Mouse (Mus musculus) hematopoietic stem cell, adult 5-6 weeks (primary cell): Measurements from ENCODE around the gene Poll. TPM values are rescaled to one million over a fixed set of nuclear protein-coding genes. Genes with fewer than 3 reads are reported as not detected.

Experiments
- ATAC-seq, 2 experiments: fragments of 125-278 bp in 1 of 2; replicated peaks in 1 of 2; 2 replicates each; pipeline ENCODE4 v1.8.0; 2016 to 2017; ENCODE audit warnings: inconsistent platforms in 2 of 2, mild to moderate bottlenecking in 2 of 2, moderate number of reproducible peaks in 2 of 2, low read depth in 1 of 2, moderate TSS enrichment in 1 of 2; ENCODE audit not compliant: low FRiP score in 2 of 2, poor library complexity in 2 of 2, severe bottlenecking in 2 of 2, insufficient read depth in 1 of 2, low TSS enrichment in 1 of 2
- total RNA-seq: library from RNA; stranded (forward); fragments of 172-1452, 232-1000 nt; gene quantifications from 2 replicates; pipeline ENCODE4 v1.2.3, GENCODE M21; 2017

Poll gene
- 12.2 and 13.2 TPM in 2 replicates for total RNA-seq

- ATAC-seq = peak; percentile 82 to 86
These were observed at the start of gene Poll, which contains the start of gene Gm17018 for GRCm38 (mm10) chr19:45560153-45560890. TSS of gene Poll (minus strand) at chr19:45560531. TSS of gene Gm17018 (plus strand) at chr19:45560615.

DNA sequence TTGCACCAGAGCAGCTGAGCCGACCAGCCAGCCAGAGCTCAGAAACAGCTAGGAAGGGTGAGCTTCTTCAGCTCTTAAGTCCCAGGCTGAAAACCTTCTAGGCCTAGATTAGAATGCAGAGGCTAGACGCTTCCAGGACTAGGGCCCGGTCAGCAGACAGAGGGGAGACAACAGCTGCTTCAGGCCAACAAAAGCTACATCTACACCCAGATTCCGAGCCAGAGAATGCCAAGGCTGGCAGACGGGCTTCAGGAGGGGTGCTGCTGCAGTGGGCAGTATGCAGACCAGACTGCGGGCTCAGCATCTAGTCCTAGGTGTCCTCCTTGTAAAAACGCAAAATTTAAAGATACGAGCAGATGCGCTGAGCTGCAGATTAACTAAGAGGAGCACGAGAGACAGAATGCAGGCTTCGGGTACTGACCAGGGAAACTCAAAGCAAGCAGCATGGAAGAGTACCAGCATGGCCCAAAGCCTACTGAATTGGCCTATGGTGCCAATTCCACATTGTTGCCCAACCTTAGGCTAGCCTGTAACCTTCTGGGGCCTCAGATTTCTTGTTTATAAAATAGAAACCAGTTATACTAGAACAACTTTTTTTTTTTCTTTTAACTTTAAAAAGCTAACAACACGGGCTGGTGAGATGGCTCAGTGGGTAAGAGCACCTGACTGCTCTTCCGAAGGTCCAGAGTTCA is 48.5 kb upstream of the Poll start:
- ATAC-seq = no peak

DNA sequence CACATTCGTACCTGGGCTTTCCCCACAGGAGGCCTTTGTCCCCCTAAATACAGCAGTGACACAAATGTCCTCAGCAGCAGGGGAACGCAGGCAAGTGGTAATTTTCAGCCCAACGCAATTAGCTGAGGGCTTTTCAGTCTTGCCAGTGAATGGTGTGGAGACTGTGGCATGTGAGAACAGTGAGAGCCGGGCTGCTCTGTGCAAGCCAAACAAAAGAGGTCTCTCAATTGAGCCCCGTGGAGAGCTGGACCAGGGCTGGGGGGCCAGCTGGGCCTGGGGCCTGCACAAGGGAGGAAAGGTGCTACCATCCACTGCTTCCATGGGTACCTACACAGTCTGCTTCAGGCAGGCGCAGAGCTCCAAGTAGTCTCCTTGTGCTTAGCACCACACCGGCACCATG is 47.1 kb upstream of the Poll start:
- ATAC-seq = no peak

GRCm38 (mm10) chr19:45606701-45607100 is 46.4 kb upstream of the Poll start:
- ATAC-seq = no peak

DNA sequence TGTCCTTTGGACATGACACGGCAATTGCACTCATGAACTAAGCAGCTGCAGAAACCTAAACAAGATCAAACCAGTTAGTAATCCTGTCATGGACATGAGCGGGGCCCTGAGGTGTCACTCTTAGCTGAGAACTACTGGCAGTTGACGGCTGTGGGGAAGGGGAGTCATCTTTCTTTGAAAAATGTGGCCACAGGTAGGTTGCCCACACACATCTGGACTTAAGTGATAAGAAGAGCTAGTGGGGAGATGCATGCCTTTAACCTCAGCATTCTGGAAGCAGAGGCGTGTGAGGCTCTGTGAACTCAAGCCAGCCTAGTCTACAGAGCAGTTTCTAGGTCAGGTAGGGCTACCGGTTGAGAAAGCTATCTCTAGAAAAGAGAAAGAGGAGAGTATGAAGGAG is 42.3 kb upstream of the Poll start:
- no peak for ATAC-seq

DNA sequence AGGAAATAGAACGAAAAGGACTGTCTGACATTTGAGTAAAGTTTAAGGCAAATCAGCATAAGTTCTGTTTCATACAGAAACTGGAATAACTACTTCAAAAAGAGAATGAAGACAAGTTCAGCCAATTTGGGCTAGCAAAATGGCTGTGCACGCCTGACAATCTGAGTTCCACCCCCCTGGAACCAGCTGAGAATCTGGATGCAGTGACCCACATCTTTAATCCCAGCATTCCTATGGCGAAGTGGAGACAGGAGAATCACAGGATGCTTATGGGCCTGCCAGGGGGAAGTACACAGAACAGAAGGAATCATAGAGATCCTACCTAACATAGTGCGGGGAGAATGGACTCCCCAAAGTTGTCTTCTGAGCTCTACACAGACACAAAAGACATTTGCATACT is 36.8 kb upstream of the Poll start:
- ATAC-seq = no peak

- ATAC-seq = no peak
These were observed 36.1 kb upstream of the Poll start for GRCm38 (mm10) chr19:45596434-45596833.

- no peak for ATAC-seq
These were observed 35.7 kb upstream of the Poll start for GRCm38 (mm10) chr19:45596019-45596418.

GRCm38 (mm10) chr19:45595481-45595880 is 35.1 kb upstream of the Poll start:
- ATAC-seq = no peak

DNA sequence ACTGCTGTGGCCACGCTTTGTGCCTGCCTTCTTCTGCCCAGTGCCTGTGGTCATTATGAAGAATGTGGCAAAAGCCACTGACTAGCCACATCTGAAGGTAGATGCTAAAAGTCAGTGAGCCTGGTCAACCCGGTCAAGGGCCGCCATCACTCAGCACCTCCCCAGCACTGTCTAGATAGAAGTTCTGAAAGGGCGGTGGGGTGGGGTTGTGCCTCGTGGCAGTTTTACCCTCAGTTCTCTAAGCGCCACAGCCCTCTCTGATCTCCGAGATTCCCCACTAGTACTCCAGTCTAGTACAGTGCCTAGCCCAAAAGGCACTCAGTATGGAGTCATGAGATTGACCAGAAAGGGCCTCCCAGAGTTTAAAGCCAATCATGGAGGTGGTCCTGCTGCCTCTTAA is 33.7 kb upstream of the Poll start:
- ATAC-seq = no peak

GRCm38 (mm10) chr19:45592916-45593315 is 32.6 kb upstream of the Poll start:
- ATAC-seq = no peak

- ATAC-seq = peak; percentile 80 to 88
These were observed 31.4 kb upstream of the Poll start for GRCm38 (mm10) chr19:45591704-45592103.

GRCm38 (mm10) chr19:45589761-45590160 is 29.4 kb upstream of the Poll start:
- ATAC-seq = no peak

DNA sequence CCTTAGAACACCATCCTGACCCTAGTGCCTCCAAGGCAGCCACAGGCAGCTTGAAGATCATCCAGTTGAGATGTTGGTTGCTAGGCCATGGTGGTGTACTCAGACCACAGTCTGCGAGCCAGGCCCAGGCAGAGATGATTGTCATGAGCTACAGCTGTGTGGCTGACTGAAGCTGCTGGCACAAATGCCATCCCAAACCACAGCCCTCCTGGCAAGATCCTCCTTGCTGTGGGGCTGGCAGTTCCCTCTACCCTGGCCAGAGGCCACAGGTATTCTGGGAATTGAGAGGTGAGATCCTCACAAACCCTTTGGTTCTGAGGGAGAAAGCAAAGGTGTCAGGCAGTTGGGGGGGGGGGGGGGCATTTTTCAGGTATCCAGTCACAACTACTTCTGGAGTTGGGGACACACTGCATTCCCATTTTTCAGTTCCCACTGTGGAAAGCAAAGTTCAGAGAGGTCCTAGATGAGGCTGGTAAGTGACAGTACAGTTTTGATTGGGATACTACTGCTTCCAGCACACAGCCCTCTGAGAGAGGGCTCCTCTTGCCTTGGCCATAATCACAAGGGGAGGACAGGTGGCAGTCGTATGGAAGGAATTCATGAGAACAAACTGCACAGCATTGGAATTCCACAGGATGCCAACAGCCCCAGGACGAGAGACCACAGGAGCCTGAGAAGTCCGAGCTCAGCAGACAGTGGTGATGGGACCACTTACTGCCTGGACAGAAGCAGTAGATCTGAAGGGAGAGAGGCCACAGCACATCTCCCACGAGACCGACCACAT is 27.4 kb upstream of the Poll start:
- 0 out of 4 replicates have a peak, but pooled peaks of 1 of the 2 experiments have one; percentile 12 for ATAC-seq

DNA sequence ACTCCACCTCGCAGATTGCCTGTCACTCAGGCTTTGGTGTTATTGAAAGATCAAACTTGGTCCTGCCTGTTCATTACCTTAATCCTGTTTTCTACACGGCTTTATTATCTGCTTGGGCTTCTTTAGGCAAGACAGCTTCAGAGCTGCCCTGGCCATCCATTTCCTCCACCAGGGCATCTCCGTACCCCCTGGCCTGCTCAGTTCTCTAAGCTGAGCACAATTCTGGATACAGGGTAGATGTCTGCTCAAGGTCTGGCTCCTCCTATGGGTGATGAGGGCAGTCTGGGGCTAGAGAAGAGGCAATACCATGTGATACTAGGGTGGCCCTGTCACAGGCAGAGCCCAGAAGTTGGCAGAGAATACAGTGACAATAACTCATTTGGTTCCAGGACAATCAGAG is 26.5 kb upstream of the Poll start:
- no peak for ATAC-seq

- no peak for ATAC-seq
These were observed 24.7 kb upstream of the Poll start for GRCm38 (mm10) chr19:45584856-45585620.

GRCm38 (mm10) chr19:45583136-45583535 is 22.8 kb upstream of the Poll start:
- no peak for ATAC-seq
